Mouse (Mus musculus): ENCODE measurements around the gene Gen1. TPM values are rescaled to one million over a fixed set of nuclear protein-coding genes. Genes with fewer than 3 reads are reported as not detected.

Gen1 gene
- polyA plus RNA-seq, 1 experiment from 2014 or later = 13.5 TPM

DNA sequence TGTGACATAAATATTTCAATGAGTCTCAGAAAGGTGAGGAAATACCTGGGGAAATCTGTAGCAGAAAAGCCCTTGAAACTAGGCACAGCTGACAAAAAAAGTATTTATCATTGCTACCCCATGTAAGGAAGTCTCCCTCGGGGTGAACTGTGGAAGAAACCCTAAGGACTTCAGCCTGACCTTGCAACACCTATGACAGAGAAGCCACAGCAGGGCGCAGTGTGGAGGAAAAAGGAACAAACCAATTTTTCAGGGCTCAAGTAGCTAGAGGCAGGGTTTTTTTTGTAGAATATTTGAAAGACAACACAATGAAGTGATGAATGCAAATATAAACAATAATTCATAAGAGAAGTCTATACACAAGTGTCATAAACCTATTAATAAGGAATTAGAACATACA lies 29.6 kb downstream of the Gen1 start:
- no peak for DNase-seq (ENCODE audit: low spot score)
- no peaks in the 10 kb centered on the region for H3K36me3 ChIP-seq (ENCODE audit: control insufficient read depth, insufficient read depth, low read length)
- WGBS = 70% methylated on average over 2 of the region's 2 CpGs

DNA sequence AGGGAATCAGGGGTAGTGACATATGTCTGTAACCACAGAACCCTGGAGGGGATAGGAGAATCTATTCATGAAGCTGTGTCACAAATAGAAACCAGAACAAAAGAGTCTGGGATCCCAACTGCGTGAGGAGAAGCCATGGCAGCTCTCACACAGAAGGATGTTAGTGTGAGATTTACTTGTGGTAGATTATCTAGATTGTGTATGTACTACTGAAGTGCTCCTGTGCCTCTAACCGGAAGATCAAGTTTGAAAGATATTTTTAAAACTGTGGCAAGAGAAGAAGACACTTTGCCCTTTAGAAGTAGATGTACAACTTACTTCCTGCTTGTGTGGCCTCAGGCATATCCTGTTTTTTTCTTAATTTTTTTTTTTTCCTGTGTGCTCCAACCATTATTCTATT lies 35.3 kb downstream of the Gen1 start:
- Histone ChIP-seq H3K9ac (ENCODE audit: low read depth, low read length) (no peak overlapping the region), H3K9me3 (ENCODE audit: control insufficient read depth, low read length) (no peaks in the 10 kb centered on the region), H3K36me3 (ENCODE audit: control insufficient read depth, insufficient read depth, low read length) (no peaks in the 10 kb centered on the region), H3K4me2 (no peak overlapping the region), H3K27ac (ENCODE audit: low read depth, low read length) (no peak overlapping the region), H3K4me1 (replicated peaks; ENCODE audit: control insufficient read depth, insufficient read depth, low read length) (no peaks in the 10 kb centered on the region), H3K4me3 (ENCODE audit: low read depth, low read length) (no peak overlapping the region), H3K27me3 (replicated peaks; ENCODE audit: control insufficient read depth, insufficient read depth, low read length) (no peaks in the 10 kb centered on the region)
- DNase-seq (ENCODE audit: low spot score) (no peak), ATAC-seq (replicated peaks; ENCODE audit: low FRiP score) (no peak)
- WGBS = 45% methylated on average over 2 of the region's 2 CpGs

More for the DNA sequence above, 29.6 kb downstream of the Gen1 start:
- Histone ChIP-seq H3K27ac (ENCODE audit: low read depth, low read length) (no peak overlapping the region), H3K4me3 (ENCODE audit: low read depth, low read length) (no peak overlapping the region), H3K4me2 (no peak overlapping the region), H3K9ac (ENCODE audit: low read depth, low read length) (no peak overlapping the region), H3K9me3 (ENCODE audit: control insufficient read depth, low read length) (no peaks in the 10 kb centered on the region), H3K4me1 (replicated peaks; ENCODE audit: control insufficient read depth, insufficient read depth, low read length) (no peaks in the 10 kb centered on the region), H3K27me3 (replicated peaks; ENCODE audit: control insufficient read depth, insufficient read depth, low read length) (no peaks in the 10 kb centered on the region)
- ATAC-seq (replicated peaks; ENCODE audit: low FRiP score) = no peak

DNA sequence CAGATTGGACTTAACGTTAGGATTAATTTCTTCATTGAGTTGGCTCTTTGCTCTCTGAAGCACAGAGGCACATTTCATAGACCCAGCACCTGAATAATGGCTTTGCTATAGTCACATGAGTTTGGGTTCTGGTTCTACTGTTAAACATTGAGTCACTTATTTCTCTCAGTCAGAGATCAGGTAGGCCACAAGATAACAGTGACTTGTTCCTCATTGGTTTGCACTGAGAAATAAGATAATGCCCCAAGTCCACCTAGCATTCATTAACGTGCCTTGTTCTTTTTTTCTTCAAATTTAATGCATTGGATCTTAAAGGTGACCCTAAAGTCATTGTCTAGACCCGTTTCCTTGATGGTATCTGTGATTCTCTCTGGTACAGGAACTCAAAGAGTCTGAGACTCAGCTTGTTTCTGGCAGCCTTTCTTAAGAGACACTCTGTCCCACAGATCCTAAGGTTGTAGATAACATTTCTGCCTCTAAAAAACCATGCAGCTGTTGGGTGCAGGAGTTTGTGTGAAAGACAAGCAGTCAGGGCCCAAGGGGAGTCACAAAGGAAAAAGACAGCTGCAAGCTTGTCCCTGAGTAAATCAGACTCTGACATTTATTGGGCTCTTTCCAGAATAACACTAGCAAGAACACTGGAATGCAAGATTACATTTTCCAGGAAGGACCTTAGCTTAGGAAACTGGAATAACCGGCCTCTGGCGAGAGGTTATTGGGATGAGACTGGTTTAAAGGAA lies 38.9 kb downstream of the Gen1 start:
- Histone ChIP-seq H3K27ac (ENCODE audit: low read depth, low read length) (no peak overlapping the region), H3K9me3 (ENCODE audit: control insufficient read depth, low read length) (no peaks in the 10 kb centered on the region), H3K27me3 (replicated peaks; ENCODE audit: control insufficient read depth, insufficient read depth, low read length) (no peaks in the 10 kb centered on the region), H3K4me3 (ENCODE audit: low read depth, low read length) (no peak overlapping the region), H3K9ac (ENCODE audit: low read depth, low read length) (no peak overlapping the region), H3K4me1 (replicated peaks; ENCODE audit: control insufficient read depth, insufficient read depth, low read length) (no peaks in the 10 kb centered on the region), H3K36me3 (ENCODE audit: control insufficient read depth, insufficient read depth, low read length) (no peaks in the 10 kb centered on the region), H3K4me2 (no peak overlapping the region)
- WGBS = 71% methylated on average over 5 of the region's 5 CpGs
- ATAC-seq (replicated peaks; ENCODE audit: low FRiP score) = no peak
- no peak for DNase-seq (ENCODE audit: low spot score)

DNA sequence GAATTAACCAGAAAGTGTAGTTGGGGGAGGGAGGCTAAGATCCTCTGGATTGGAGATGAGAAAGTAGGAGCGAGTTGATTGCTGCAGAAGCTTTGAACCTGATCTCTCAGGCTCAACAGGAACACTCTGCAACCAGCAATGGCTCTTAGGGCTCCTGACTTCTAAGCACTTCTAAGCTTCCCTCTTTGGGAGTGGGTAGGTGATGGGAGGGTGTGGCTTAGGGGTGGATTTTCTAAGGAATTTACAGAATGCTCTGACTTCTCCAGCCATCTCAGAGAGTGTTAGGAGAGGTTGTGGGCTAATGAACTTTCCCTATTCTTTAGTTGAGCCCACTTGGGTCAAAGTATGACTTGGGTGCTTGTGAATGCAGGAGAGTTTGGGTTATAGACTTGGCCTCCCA lies 39.5 kb downstream of the Gen1 start:
- Histone ChIP-seq H3K27me3 (replicated peaks; ENCODE audit: control insufficient read depth, insufficient read depth, low read length) (no peaks in the 10 kb centered on the region), H3K9me3 (ENCODE audit: control insufficient read depth, low read length) (no peaks in the 10 kb centered on the region), H3K4me2 (no peak overlapping the region), H3K36me3 (ENCODE audit: control insufficient read depth, insufficient read depth, low read length) (no peaks in the 10 kb centered on the region), H3K4me3 (ENCODE audit: low read depth, low read length) (no peak overlapping the region), H3K9ac (ENCODE audit: low read depth, low read length) (no peak overlapping the region), H3K4me1 (replicated peaks; ENCODE audit: control insufficient read depth, insufficient read depth, low read length) (no peaks in the 10 kb centered on the region), H3K27ac (ENCODE audit: low read depth, low read length) (no peak overlapping the region)
- DNase-seq (ENCODE audit: low spot score) = no peak
- WGBS = 24% methylated on average over 1 of the region's 1 CpGs
- ATAC-seq (replicated peaks; ENCODE audit: low FRiP score) = no peak

DNA sequence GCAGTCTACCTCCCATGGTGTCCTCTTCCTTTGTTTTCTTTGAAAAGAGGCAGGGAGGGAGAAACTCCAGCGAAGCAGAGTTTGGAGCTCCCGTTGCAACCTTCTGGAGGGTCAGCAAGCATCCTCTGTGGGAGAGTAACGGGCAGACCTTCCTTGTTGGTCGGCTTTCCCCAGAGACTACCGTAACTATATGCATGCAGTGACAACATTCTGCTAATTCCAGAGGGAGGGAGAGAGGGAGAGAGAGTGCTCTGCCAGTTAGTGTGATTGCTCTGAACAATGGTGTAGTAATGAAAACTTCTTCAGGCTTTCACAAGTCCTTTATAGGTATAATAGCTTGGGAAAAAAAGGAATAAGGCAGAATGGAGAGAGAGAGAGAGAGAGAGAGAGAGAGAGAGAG lies 40.9 kb downstream of the Gen1 start:
- 24% methylated on average over 5 of the region's 5 CpGs for WGBS
- Histone ChIP-seq H3K36me3 (ENCODE audit: control insufficient read depth, insufficient read depth, low read length) (no peaks in the 10 kb centered on the region), H3K27ac (ENCODE audit: low read depth, low read length) (no peak overlapping the region), H3K4me3 (ENCODE audit: low read depth, low read length) (no peak overlapping the region), H3K9ac (ENCODE audit: low read depth, low read length) (no peak overlapping the region), H3K4me1 (replicated peaks; ENCODE audit: control insufficient read depth, insufficient read depth, low read length) (no peaks in the 10 kb centered on the region), H3K27me3 (replicated peaks; ENCODE audit: control insufficient read depth, insufficient read depth, low read length) (no peaks in the 10 kb centered on the region), H3K4me2 (no peak overlapping the region), H3K9me3 (ENCODE audit: control insufficient read depth, low read length) (no peaks in the 10 kb centered on the region)
- ATAC-seq (replicated peaks; ENCODE audit: low FRiP score) = no peak
- DNase-seq (ENCODE audit: low spot score) = no peak

DNA sequence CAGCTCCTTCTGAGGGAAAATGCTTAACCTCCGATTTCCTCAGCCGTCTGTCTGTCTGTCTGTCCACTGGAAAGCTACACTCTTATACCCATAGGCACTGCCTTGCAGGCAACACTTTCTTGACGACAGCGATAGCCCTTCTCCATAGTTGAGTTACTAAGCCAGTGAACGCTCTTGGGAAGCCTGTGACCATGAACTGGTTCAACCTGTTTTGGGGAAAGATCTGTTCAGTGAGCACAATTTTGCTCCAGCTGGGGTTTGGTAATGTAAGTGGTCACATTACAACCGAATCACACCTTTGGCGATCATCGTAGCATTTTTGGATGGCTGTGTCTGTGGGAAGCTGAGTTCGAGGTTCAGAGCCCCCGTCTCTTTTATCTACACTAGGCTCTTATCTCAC lies 42.5 kb downstream of the Gen1 start:
- H3K4me1 ChIP-seq (replicated peaks; ENCODE audit: control insufficient read depth, insufficient read depth, low read length) = no peaks in the 10 kb centered on the region
- H3K27me3 ChIP-seq (replicated peaks; ENCODE audit: control insufficient read depth, insufficient read depth, low read length) = no peaks in the 10 kb centered on the region
- H3K4me2 ChIP-seq = no peak overlapping the region
- no peak for DNase-seq (ENCODE audit: low spot score)
- H3K9me3 ChIP-seq (ENCODE audit: control insufficient read depth, low read length) = no peaks in the 10 kb centered on the region
- WGBS = 66% methylated on average over 10 of the region's 10 CpGs
- no peak overlapping the region for H3K27ac ChIP-seq (ENCODE audit: low read depth, low read length)
- no peak overlapping the region for H3K9ac ChIP-seq (ENCODE audit: low read depth, low read length)
- no peak overlapping the region for H3K4me3 ChIP-seq (ENCODE audit: low read depth, low read length)
- ATAC-seq (replicated peaks; ENCODE audit: low FRiP score) = no peak
- no peaks in the 10 kb centered on the region for H3K36me3 ChIP-seq (ENCODE audit: control insufficient read depth, insufficient read depth, low read length)

DNA sequence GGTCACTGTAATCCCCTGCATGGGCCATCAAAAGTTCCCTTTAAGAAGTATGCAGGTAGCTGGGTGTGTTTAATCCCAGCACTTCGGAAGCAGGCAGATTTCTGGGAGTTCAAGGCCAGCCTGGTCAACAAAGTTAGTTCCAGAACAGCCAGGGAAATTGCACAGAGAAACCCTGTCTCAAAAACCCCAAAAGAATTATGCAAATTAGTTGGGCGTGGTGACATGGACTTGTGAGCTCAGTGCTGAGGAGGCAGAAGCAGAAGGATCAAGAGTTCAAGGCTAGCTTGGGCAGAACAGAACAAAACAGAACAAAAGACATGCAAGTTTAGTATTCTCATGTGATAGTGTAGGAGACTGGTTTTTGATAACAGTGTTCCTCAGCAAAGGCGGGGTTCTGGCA lies 43.0 kb downstream of the Gen1 start:
- no peak for DNase-seq (ENCODE audit: low spot score)
- ATAC-seq (replicated peaks; ENCODE audit: low FRiP score) = no peak
- H3K36me3 ChIP-seq (ENCODE audit: control insufficient read depth, insufficient read depth, low read length) = no peaks in the 10 kb centered on the region

DNA sequence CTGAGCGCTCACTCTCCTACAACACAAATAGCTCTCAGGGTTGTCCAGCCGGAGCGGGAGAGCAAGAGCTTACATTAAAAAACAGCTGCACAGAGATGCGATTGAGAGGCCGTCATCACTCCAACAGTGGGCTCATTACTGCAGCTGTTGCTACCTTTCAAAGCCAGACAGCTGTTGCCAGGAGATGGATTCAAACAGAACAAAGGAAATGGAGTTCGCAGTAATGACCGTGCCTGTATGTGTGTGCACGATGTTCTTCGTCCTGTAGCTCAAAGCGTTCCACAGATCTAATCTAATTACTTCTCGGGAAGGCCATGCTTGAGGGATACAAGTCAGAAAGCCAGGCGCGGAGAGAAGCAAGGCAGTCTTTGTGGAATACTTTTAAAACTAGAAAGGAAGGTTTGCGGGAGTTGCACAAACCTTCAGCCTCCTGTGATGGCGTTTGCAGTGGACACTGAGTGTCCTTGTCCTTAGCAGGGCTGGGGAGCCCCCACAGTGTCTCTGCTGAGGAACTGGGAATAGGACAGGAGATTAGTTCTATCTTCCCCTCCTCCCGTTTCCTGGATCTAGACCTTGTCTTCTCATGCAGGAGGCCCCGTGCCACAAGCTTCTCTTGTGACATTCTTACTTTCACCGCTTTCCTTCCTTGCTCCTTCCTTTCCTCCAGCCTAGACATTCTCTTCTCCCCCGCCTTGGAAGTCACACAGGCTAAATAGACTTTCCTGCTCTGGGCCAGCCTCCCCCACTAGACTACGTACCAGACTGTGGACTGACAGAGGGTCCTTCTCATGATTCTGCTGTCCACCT lies 43.9 kb downstream of the Gen1 start:
- H3K27me3 ChIP-seq (replicated peaks; ENCODE audit: control insufficient read depth, insufficient read depth, low read length) = no peaks in the 10 kb centered on the region
- no peaks in the 10 kb centered on the region for H3K36me3 ChIP-seq (ENCODE audit: control insufficient read depth, insufficient read depth, low read length)
- ATAC-seq (replicated peaks; ENCODE audit: low FRiP score) (no peak), DNase-seq (ENCODE audit: low spot score) (no peak)
- H3K4me2 ChIP-seq = no peak overlapping the region
- no peak overlapping the region for H3K9ac ChIP-seq (ENCODE audit: low read depth, low read length)
- H3K4me3 ChIP-seq (ENCODE audit: low read depth, low read length) = no peak overlapping the region
- H3K4me1 ChIP-seq (replicated peaks; ENCODE audit: control insufficient read depth, insufficient read depth, low read length) = no peaks in the 10 kb centered on the region
- 71% methylated on average over 20 of the region's 20 CpGs for WGBS
- H3K9me3 ChIP-seq (ENCODE audit: control insufficient read depth, low read length) = no peaks in the 10 kb centered on the region
- H3K27ac ChIP-seq (ENCODE audit: low read depth, low read length) = no peak overlapping the region

More for the DNA sequence above, 43.0 kb downstream of the Gen1 start:
- Histone ChIP-seq H3K27ac (ENCODE audit: low read depth, low read length) (no peak overlapping the region), H3K4me3 (ENCODE audit: low read depth, low read length) (no peak overlapping the region), H3K9ac (ENCODE audit: low read depth, low read length) (no peak overlapping the region), H3K9me3 (ENCODE audit: control insufficient read depth, low read length) (no peaks in the 10 kb centered on the region), H3K27me3 (replicated peaks; ENCODE audit: control insufficient read depth, insufficient read depth, low read length) (no peaks in the 10 kb centered on the region), H3K4me1 (replicated peaks; ENCODE audit: control insufficient read depth, insufficient read depth, low read length) (no peaks in the 10 kb centered on the region), H3K4me2 (no peak overlapping the region)
- 56% methylated on average over 3 of the region's 3 CpGs for WGBS

All from liver, embryonic 11.5 days (tissue).